Mouse (Mus musculus) heart, adult 11 months (tissue): ENCODE data around the gene Rab3a.

Source experiments
- DNase-seq: peaks from one replicate; pipeline ENCODE4 v3.0.0; 2022

Gene Rab3a

GRCm38 (mm10) chr8:70776496-70777444, 22.3 kb downstream of the Rab3a start, which contains the start of gene Pik3r2:
Gene Pik3r2, minus strand, starts transcription at chr8:70776713.
- DNase-seq = peak; percentile 99

- no peak for DNase-seq
These were observed 25.6 kb downstream of the Rab3a start for GRCm38 (mm10) chr8:70780093-70780492.

GRCm38 (mm10) chr8:70786291-70787050, 32.0 kb downstream of the Rab3a start:
- no peak for DNase-seq

GRCm38 (mm10) chr8:70787051-70787445, 32.6 kb downstream of the Rab3a start:
- DNase-seq = no peak

GRCm38 (mm10) chr8:70787941-70788667, 33.6 kb downstream of the Rab3a start:
- no peak for DNase-seq

GRCm38 (mm10) chr8:70789046-70789445, 34.6 kb downstream of the Rab3a start:
- no peak for DNase-seq

GRCm38 (mm10) chr8:70790846-70791245, 36.4 kb downstream of the Rab3a start:
- no peak for DNase-seq

- peak; percentile 98 for DNase-seq
These were observed 36.8 kb downstream of the Rab3a start for GRCm38 (mm10) chr8:70791294-70791701.

GRCm38 (mm10) chr8:70791975-70792691, 37.7 kb downstream of the Rab3a start:
- peak; percentile 100 for DNase-seq

GRCm38 (mm10) chr8:70792700-70793099, 38.2 kb downstream of the Rab3a start:
- no peak for DNase-seq

- DNase-seq = no peak
These were observed 39.7 kb downstream of the Rab3a start for GRCm38 (mm10) chr8:70794215-70794614.

GRCm38 (mm10) chr8:70795370-70795769, 40.9 kb downstream of the Rab3a start:
- no peak for DNase-seq

- peak; percentile 99 for DNase-seq
These were observed 42.1 kb downstream of the Rab3a start for GRCm38 (mm10) chr8:70796403-70797080.

GRCm38 (mm10) chr8:70797081-70798070, 42.9 kb downstream of the Rab3a start:
- DNase-seq = peak; percentile 99

- DNase-seq = peak; percentile 98
These were observed 43.8 kb downstream of the Rab3a start for GRCm38 (mm10) chr8:70798281-70798680.

GRCm38 (mm10) chr8:70800648-70801047, 46.2 kb downstream of the Rab3a start:
- DNase-seq = no peak

GRCm38 (mm10) chr8:70801156-70801555, 46.7 kb downstream of the Rab3a start:
- peak; percentile 94 for DNase-seq

GRCm38 (mm10) chr8:70801830-70802229, 47.4 kb downstream of the Rab3a start:
- no peak for DNase-seq

- no peak for DNase-seq
These were observed 48.5 kb downstream of the Rab3a start for GRCm38 (mm10) chr8:70802786-70803510.
